Mouse (Mus musculus): ENCODE results near the gene Apol8. TPM values are rescaled to one million over a fixed set of nuclear protein-coding genes. Genes with fewer than 3 reads are reported as not detected.

Gene Apol8
- total and polyA plus RNA-seq, 2 experiments from 2014 or later: 0.50 to 0.84 TPM

GRCm38 (mm10) chr15:77794908-77795356, 38.1 kb upstream of the Apol8 start:
- H3K27me3 ChIP-seq (ENCODE audit: insufficient read depth, low read length): no peaks in the 10 kb centered on the region
- H3K4me1 ChIP-seq (ENCODE audit: insufficient read depth, low read length): peaks cover 14% of the 10 kb centered on the region
- no peak for TF ChIP-seq CTCF (IDR thresholded peaks at IDR 0.05; ENCODE audit: low read depth)
- no peak for ATAC-seq
- H3K9me3 ChIP-seq (ENCODE audit: low read length): no peaks in the 10 kb centered on the region
- H3K27ac ChIP-seq: no peak overlapping the region
- 84% methylated on average over 13 of the region's 13 CpGs for WGBS
- no peak overlapping the region for H3K9ac ChIP-seq (replicated peaks; ENCODE audit: low read length)
- no peak for DNase-seq (ENCODE audit: low spot score)
- peaks cover 24% of the 10 kb centered on the region for H3K36me3 ChIP-seq (ENCODE audit: insufficient read depth, low read length)
- no peak overlapping the region for H3K4me3 ChIP-seq (ENCODE audit: low read length)
- H3K4me2 ChIP-seq (ENCODE audit: low read depth, low read length): no peak overlapping the region

GRCm38 (mm10) chr15:77794138-77794907, 37.5 kb upstream of the Apol8 start:
- TF ChIP-seq CTCF (IDR thresholded peaks at IDR 0.05; ENCODE audit: low read depth): no peak
- WGBS: 88% methylated on average over 13 of the region's 13 CpGs
- DNase-seq (ENCODE audit: low spot score) (no peak), ATAC-seq (no peak)
- Histone ChIP-seq H3K9me3 (ENCODE audit: low read length) (no peaks in the 10 kb centered on the region), H3K4me2 (ENCODE audit: low read depth, low read length) (no peak overlapping the region), H3K27ac (no peak overlapping the region), H3K36me3 (ENCODE audit: insufficient read depth, low read length) (peaks cover 27% of the 10 kb centered on the region), H3K4me1 (ENCODE audit: insufficient read depth, low read length) (peaks cover 14% of the 10 kb centered on the region), H3K9ac (replicated peaks; ENCODE audit: low read length) (no peak overlapping the region), H3K4me3 (ENCODE audit: low read length) (no peak overlapping the region), H3K27me3 (ENCODE audit: insufficient read depth, low read length) (no peaks in the 10 kb centered on the region)

GRCm38 (mm10) chr15:77793554-77793953, 36.8 kb upstream of the Apol8 start:
- Histone ChIP-seq H3K9me3 (ENCODE audit: low read length) (no peaks in the 10 kb centered on the region), H3K27ac (no peak overlapping the region), H3K4me1 (ENCODE audit: insufficient read depth, low read length) (peaks cover 8% of the 10 kb centered on the region), H3K4me2 (ENCODE audit: low read depth, low read length) (no peak overlapping the region), H3K4me3 (ENCODE audit: low read length) (no peak overlapping the region), H3K36me3 (ENCODE audit: insufficient read depth, low read length) (peaks cover 27% of the 10 kb centered on the region), H3K9ac (replicated peaks; ENCODE audit: low read length) (no peak overlapping the region), H3K27me3 (ENCODE audit: insufficient read depth, low read length) (no peaks in the 10 kb centered on the region)
- TF ChIP-seq CTCF (IDR thresholded peaks at IDR 0.05; ENCODE audit: low read depth): no peak
- no peak for DNase-seq (ENCODE audit: low spot score)
- WGBS: 82% methylated on average over 7 of the region's 7 CpGs
- no peak for ATAC-seq

- no peak for ATAC-seq
- DNase-seq (ENCODE audit: low spot score): no peak
- Histone ChIP-seq H3K27me3 (ENCODE audit: insufficient read depth, low read length) (no peaks in the 10 kb centered on the region), H3K27ac (no peak overlapping the region), H3K9ac (replicated peaks; ENCODE audit: low read length) (no peak overlapping the region), H3K4me1 (ENCODE audit: insufficient read depth, low read length) (peaks cover 3% of the 10 kb centered on the region), H3K9me3 (ENCODE audit: low read length) (no peaks in the 10 kb centered on the region), H3K4me3 (ENCODE audit: low read length) (no peak overlapping the region), H3K36me3 (ENCODE audit: insufficient read depth, low read length) (peaks cover 27% of the 10 kb centered on the region), H3K4me2 (ENCODE audit: low read depth, low read length) (no peak overlapping the region)
- TF ChIP-seq CTCF (IDR thresholded peaks at IDR 0.05; ENCODE audit: low read depth): no peak
- WGBS: 84% methylated on average over 4 of the region's 4 CpGs
Observed at GRCm38 (mm10) chr15:77793094-77793493, 36.3 kb upstream of the Apol8 start.

GRCm38 (mm10) chr15:77792056-77792455, 35.3 kb upstream of the Apol8 start:
- no peaks in the 10 kb centered on the region for H3K4me1 ChIP-seq (ENCODE audit: insufficient read depth, low read length)
- ATAC-seq (no peak), DNase-seq (ENCODE audit: low spot score) (no peak)
- no peaks in the 10 kb centered on the region for H3K9me3 ChIP-seq (ENCODE audit: low read length)
- WGBS: 75% methylated on average over 9 of the region's 9 CpGs
- no peak for TF ChIP-seq CTCF (IDR thresholded peaks at IDR 0.05; ENCODE audit: low read depth)
- no peak overlapping the region for H3K4me2 ChIP-seq (ENCODE audit: low read depth, low read length)
- H3K27me3 ChIP-seq (ENCODE audit: insufficient read depth, low read length): no peaks in the 10 kb centered on the region
- H3K36me3 ChIP-seq (ENCODE audit: insufficient read depth, low read length): peaks cover 31% of the 10 kb centered on the region
- H3K9ac ChIP-seq (replicated peaks; ENCODE audit: low read length): no peak overlapping the region
- no peak overlapping the region for H3K4me3 ChIP-seq (ENCODE audit: low read length)
- H3K27ac ChIP-seq: no peak overlapping the region

GRCm38 (mm10) chr15:77790656-77791405, 34.0 kb upstream of the Apol8 start:
- Histone ChIP-seq H3K4me1 (ENCODE audit: insufficient read depth, low read length) (no peaks in the 10 kb centered on the region), H3K9me3 (ENCODE audit: low read length) (no peaks in the 10 kb centered on the region), H3K27me3 (ENCODE audit: insufficient read depth, low read length) (no peaks in the 10 kb centered on the region), H3K9ac (replicated peaks; ENCODE audit: low read length) (no peak overlapping the region), H3K4me3 (ENCODE audit: low read length) (no peak overlapping the region), H3K27ac (no peak overlapping the region), H3K4me2 (ENCODE audit: low read depth, low read length) (no peak overlapping the region), H3K36me3 (ENCODE audit: insufficient read depth, low read length) (peaks cover 39% of the 10 kb centered on the region)
- WGBS: 84% methylated on average over 21 of the region's 21 CpGs
- TF ChIP-seq CTCF (IDR thresholded peaks at IDR 0.05; ENCODE audit: low read depth): no peak
- no peak for DNase-seq (ENCODE audit: low spot score)
- ATAC-seq: no peak

Measured in hindbrain, postnatal 0 days (tissue).